Mouse (Mus musculus) E14TG2a.4 (cell line): Measurements from ENCODE around the gene Srsf3.
"Not testable (repeated sequence)": the region's sequence is repeated elsewhere in the genome, so short reads cannot be mapped to it uniquely, and the experiment has no call there.

ENCODE experiments used
- CTCF ChIP-seq: conservative IDR thresholded peaks from 2 replicates; pipeline ENCODE4 v1.5.1; 2014; ENCODE audit warnings: low read length
- NANOG ChIP-seq: IDR thresholded peaks from 2 replicates; pipeline ENCODE4 v1.6.1; 2014; ENCODE audit warnings: borderline replicate concordance, low read length, mixed read lengths
- POU5F1 ChIP-seq: IDR thresholded peaks from 2 replicates; pipeline ENCODE4 v1.6.1; 2014; ENCODE audit warnings: low read length, borderline replicate concordance

- not testable (repeated sequence) for TF ChIP-seq CTCF, NANOG, POU5F1
Observed at GRCm38 (mm10) chr17:28993004-28993403, 39.4 kb upstream of the Srsf3 start.
